Mouse (Mus musculus) lung, embryonic 15.5 days (tissue): ENCODE measurements around the gene Wdr75. TPM values are rescaled to one million over a fixed set of nuclear protein-coding genes. Genes with fewer than 3 reads are reported as not detected.

Experiments used
- ATAC-seq: fragments of 200-750 bp; cut with Nextera tagmentation; 2 replicates; pipeline ENCODE4 v1.8.0; 2017; ENCODE audit warnings: moderate number of reproducible peaks, borderline replicate concordance; ENCODE audit not compliant: low FRiP score, low TSS enrichment; ENCODE audit errors: extremely low read depth
- H3K27ac ChIP-seq: fragments of 300-500 bp; sonication (generic); 2 replicates; pipeline ENCODE4 v1.5.1; 2015; ENCODE audit warnings: moderate library complexity, mild to moderate bottlenecking, inconsistent platforms
- H3K27me3 ChIP-seq: fragments of 300-500 bp; sonication (generic); 2 replicates; pipeline ENCODE4 v1.6.1; 2015; ENCODE audit warnings: inconsistent platforms
- H3K36me3 ChIP-seq: fragments of 300-500 bp; sonication (generic); 2 replicates; pipeline ENCODE4 v1.6.1; 2015; ENCODE audit warnings: inconsistent platforms
- H3K4me1 ChIP-seq: fragments of 300-500 bp; sonication (generic); 2 replicates; pipeline ENCODE4 v1.6.1; 2015; ENCODE audit warnings: inconsistent platforms
- H3K4me2 ChIP-seq: fragments of 300-500 bp; sonication (generic); 2 replicates; pipeline ENCODE4 v1.6.1; 2015; ENCODE audit warnings: inconsistent platforms, mild to moderate bottlenecking, moderate library complexity
- H3K4me3 ChIP-seq: fragments of 300-500 bp; sonication (generic); 2 replicates; pipeline ENCODE4 v1.5.1; 2015; ENCODE audit warnings: mild to moderate bottlenecking, inconsistent platforms
- H3K9ac ChIP-seq: fragments of 300-500 bp; sonication (generic); 2 replicates; pipeline ENCODE4 v1.6.1; 2015; ENCODE audit warnings: inconsistent platforms
- H3K9me3 ChIP-seq: fragments of 300-500 bp; sonication (generic); 2 replicates; pipeline ENCODE4 v1.6.1; 2016; ENCODE audit warnings: inconsistent platforms
- WGBS: fragments of 180-500 bp; shearing (Covaris S2); methylation state at CpG from one replicate; pipeline ENCODE4 v1.1.7; 2015; 5-methylcytosine and 5-hydroxymethylcytosine counted together
- polyA plus RNA-seq: library from polyadenylated mRNA; unstranded; fragments of >200 nt; fragmentation: Nextera tagmentation; extraction: Ambion mirVana; gene quantifications from 2 replicates; pipeline ENCODE4 v1.2.1, GENCODE M21; 2015

Gene Wdr75
- 68.2 and 80.2 TPM in 2 replicates for polyA plus RNA-seq

- Histone ChIP-seq H3K9ac (peak within 1 kb of the TSS; percentile 71), H3K4me3 (peak within 1 kb of the TSS; percentile 67), H3K27me3 (no peaks in the 10 kb centered on the region), H3K36me3 (peaks cover 6% of the 10 kb centered on the region), H3K9me3 (no peaks in the 10 kb centered on the region), H3K4me2 (peak within 1 kb of the TSS; percentile 70), H3K4me1 (peaks cover 15% of the 10 kb centered on the region), H3K27ac (peak within 1 kb of the TSS; percentile 95)
- under 1% methylated on average over 67 of the region's 70 CpGs for WGBS
- peak; percentile 99 for ATAC-seq
Observed at GRCm38 (mm10) chr1:45794969-45795908, at the start of gene Wdr75. TSS of gene Wdr75 (plus strand) at chr1:45795166.

- Histone ChIP-seq H3K4me1 (0 out of 2 replicates have a peak, but pooled peaks cover 6% of the 10 kb centered on the region), H3K4me3 (no peak overlapping the region), H3K9me3 (no peaks in the 10 kb centered on the region), H3K36me3 (no peaks in the 10 kb centered on the region), H3K4me2 (no peak overlapping the region), H3K27me3 (no peaks in the 10 kb centered on the region), H3K9ac (no peak overlapping the region), H3K27ac (peak overlapping the region; percentile 70)
- ATAC-seq: no peak
Observed at GRCm38 (mm10) chr1:45755902-45756301, 39.1 kb upstream of the Wdr75 start.

GRCm38 (mm10) chr1:45756707-45757106 is 38.3 kb upstream of the Wdr75 start:
- Histone ChIP-seq H3K36me3 (no peaks in the 10 kb centered on the region), H3K27me3 (no peaks in the 10 kb centered on the region), H3K9ac (no peak overlapping the region), H3K4me1 (0 out of 2 replicates have a peak, but pooled peaks cover 14% of the 10 kb centered on the region), H3K4me3 (no peak overlapping the region), H3K4me2 (no peak overlapping the region), H3K9me3 (no peaks in the 10 kb centered on the region), H3K27ac (peak overlapping the region; percentile 39)
- ATAC-seq: 0 out of 2 replicates have a peak, but pooled peaks have one; percentile 6

- no peak for ATAC-seq
- H3K9me3 ChIP-seq: no peaks in the 10 kb centered on the region
- no peak overlapping the region for H3K4me3 ChIP-seq
- H3K27me3 ChIP-seq: no peaks in the 10 kb centered on the region
- no peak overlapping the region for H3K4me2 ChIP-seq
- no peaks in the 10 kb centered on the region for H3K36me3 ChIP-seq
- whole genome bisulfite sequencing: 81% methylated on average over 1 of the region's 1 CpGs
- 0 out of 2 replicates have a peak, but pooled peaks cover 14% of the 10 kb centered on the region for H3K4me1 ChIP-seq
- H3K27ac ChIP-seq: no peak overlapping the region
- no peak overlapping the region for H3K9ac ChIP-seq
Observed at GRCm38 (mm10) chr1:45758011-45758410, 37.0 kb upstream of the Wdr75 start.

- no peaks in the 10 kb centered on the region for H3K36me3 ChIP-seq
- no peak overlapping the region for H3K4me3 ChIP-seq
- peaks cover 20% of the 10 kb centered on the region; the same call in 1 of the 2 replicates for H3K4me1 ChIP-seq
- H3K27ac ChIP-seq: peak overlapping the region; percentile 73
- ATAC-seq: no peak
- WGBS: 15% methylated on average over 4 of the region's 4 CpGs
- no peaks in the 10 kb centered on the region for H3K9me3 ChIP-seq
- no peaks in the 10 kb centered on the region for H3K27me3 ChIP-seq
- no peak overlapping the region for H3K4me2 ChIP-seq
- no peak overlapping the region for H3K9ac ChIP-seq
Observed at GRCm38 (mm10) chr1:45760667-45761467, 34.1 kb upstream of the Wdr75 start.

- no peak overlapping the region for H3K4me2 ChIP-seq
- H3K4me3 ChIP-seq: no peak overlapping the region
- no peak; the same call in 1 of the 2 replicates for ATAC-seq
- H3K36me3 ChIP-seq: no peaks in the 10 kb centered on the region
- H3K27ac ChIP-seq: peak overlapping the region; percentile 73
- H3K9ac ChIP-seq: no peak overlapping the region
- peaks cover 22% of the 10 kb centered on the region; the same call in 1 of the 2 replicates for H3K4me1 ChIP-seq
- 13% methylated on average over 1 of the region's 1 CpGs for WGBS
- H3K27me3 ChIP-seq: no peaks in the 10 kb centered on the region
- H3K9me3 ChIP-seq: no peaks in the 10 kb centered on the region
Observed at GRCm38 (mm10) chr1:45761468-45761795, 33.5 kb upstream of the Wdr75 start.

GRCm38 (mm10) chr1:45765678-45766077 is 29.3 kb upstream of the Wdr75 start:
- Histone ChIP-seq H3K9ac (no peak overlapping the region), H3K36me3 (no peaks in the 10 kb centered on the region), H3K4me2 (no peak overlapping the region), H3K27ac (0 out of 2 replicates have a peak overlapping the region, but pooled peaks have one; percentile 61), H3K4me3 (no peak overlapping the region), H3K27me3 (no peaks in the 10 kb centered on the region), H3K4me1 (peaks cover 20% of the 10 kb centered on the region; the same call in 1 of the 2 replicates), H3K9me3 (no peaks in the 10 kb centered on the region)
- 34% methylated on average over 4 of the region's 4 CpGs for WGBS
- peak; percentile 89 for ATAC-seq

GRCm38 (mm10) chr1:45766123-45766522 is 28.8 kb upstream of the Wdr75 start:
- Histone ChIP-seq H3K4me3 (no peak overlapping the region), H3K4me1 (peaks cover 16% of the 10 kb centered on the region; the same call in 1 of the 2 replicates), H3K4me2 (no peak overlapping the region), H3K9me3 (no peaks in the 10 kb centered on the region), H3K27ac (peak overlapping the region; percentile 62), H3K36me3 (no peaks in the 10 kb centered on the region), H3K9ac (no peak overlapping the region), H3K27me3 (no peaks in the 10 kb centered on the region)
- whole genome bisulfite sequencing: 14% methylated on average over 8 of the region's 8 CpGs
- no peak for ATAC-seq

DNA sequence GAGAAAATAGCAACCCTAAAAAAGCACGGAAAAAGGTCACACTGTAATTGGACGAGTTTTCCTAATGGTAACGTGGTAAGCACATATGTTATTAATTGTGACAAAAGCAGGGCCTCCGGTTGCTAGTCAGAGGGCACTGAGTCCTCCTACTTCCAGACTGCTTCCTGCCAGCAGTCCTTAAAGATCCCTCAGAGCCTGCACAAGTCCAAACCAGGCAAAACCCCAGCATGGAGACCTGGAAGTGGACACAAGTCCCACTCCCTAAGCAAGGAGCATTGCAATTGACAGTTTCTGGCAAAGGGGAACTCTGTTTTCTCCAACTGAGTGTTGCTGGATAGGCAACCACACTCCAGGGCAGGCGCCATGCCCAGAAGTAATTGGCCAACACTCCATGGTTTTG is 27.4 kb upstream of the Wdr75 start:
- WGBS: 45% methylated on average over 5 of the region's 5 CpGs
- H3K27ac ChIP-seq: 0 out of 2 replicates have a peak overlapping the region, but pooled peaks have one; percentile 46

DNA sequence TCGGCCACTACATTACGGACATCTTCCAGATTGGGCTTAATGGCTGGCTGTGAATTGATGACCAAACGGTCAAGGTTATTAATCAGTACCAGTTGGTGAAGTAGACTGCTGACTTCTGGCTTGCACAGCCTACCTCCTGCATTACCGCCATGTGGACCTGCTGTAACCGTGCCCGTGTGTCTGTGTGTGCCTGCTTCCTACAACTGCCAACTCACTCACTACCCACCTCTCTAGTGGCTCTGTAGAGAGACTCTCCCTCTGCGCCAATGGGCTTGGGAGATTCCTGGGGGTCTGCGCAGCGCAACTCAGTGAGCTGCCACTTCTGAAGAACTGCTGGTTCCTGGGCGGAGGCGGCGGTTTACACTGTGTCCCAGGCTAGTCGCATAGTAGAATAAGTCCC is 25.6 kb upstream of the Wdr75 start:
- Histone ChIP-seq H3K27me3 (no peaks in the 10 kb centered on the region), H3K36me3 (no peaks in the 10 kb centered on the region), H3K4me1 (peaks cover 10% of the 10 kb centered on the region; the same call in 1 of the 2 replicates), H3K9ac (no peak overlapping the region), H3K4me2 (no peak overlapping the region), H3K4me3 (no peak overlapping the region), H3K9me3 (no peaks in the 10 kb centered on the region), H3K27ac (no peak overlapping the region)
- 94% methylated on average over 13 of the region's 13 CpGs for WGBS
- ATAC-seq: no peak

More for the DNA sequence above, 27.4 kb upstream of the Wdr75 start:
- H3K4me3 ChIP-seq: no peak overlapping the region
- no peak overlapping the region for H3K9ac ChIP-seq
- H3K4me2 ChIP-seq: no peak overlapping the region
- ATAC-seq: no peak
- no peaks in the 10 kb centered on the region for H3K36me3 ChIP-seq
- H3K4me1 ChIP-seq: peaks cover 10% of the 10 kb centered on the region; the same call in 1 of the 2 replicates
- H3K27me3 ChIP-seq: no peaks in the 10 kb centered on the region
- no peaks in the 10 kb centered on the region for H3K9me3 ChIP-seq

DNA sequence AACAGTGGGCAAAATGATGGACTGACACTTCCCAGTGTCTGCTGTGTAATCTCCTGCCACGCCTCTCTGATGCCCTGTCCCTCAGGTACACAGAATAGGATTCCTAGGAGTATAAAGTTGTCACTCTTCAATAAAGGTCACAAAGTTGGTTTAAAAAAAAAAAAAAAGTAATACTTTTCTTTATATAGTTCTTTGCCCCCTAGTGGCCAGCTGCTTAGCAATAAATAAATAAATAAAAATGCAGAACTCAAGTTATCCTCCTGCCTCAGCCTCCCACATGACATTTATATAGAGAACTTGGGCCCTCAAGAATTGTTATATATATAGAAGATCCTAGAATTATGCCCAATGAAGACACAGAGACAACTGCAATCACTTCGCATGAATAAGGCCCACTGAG is 24.9 kb upstream of the Wdr75 start:
- Histone ChIP-seq H3K36me3 (no peaks in the 10 kb centered on the region), H3K4me3 (no peak overlapping the region), H3K4me2 (no peak overlapping the region), H3K4me1 (peaks cover 5% of the 10 kb centered on the region; the same call in 1 of the 2 replicates), H3K27ac (no peak overlapping the region), H3K9me3 (no peaks in the 10 kb centered on the region), H3K27me3 (no peaks in the 10 kb centered on the region), H3K9ac (no peak overlapping the region)
- no peak for ATAC-seq
- WGBS: 92% methylated on average over 2 of the region's 2 CpGs
